Mouse (Mus musculus) G1E (cell line): ENCODE results near the gene Gm43720. TPM values are rescaled to one million over a fixed set of nuclear protein-coding genes. Genes with fewer than 3 reads are reported as not detected.

Experiments
- ATAC-seq: 2 replicates; pipeline ENCODE4 v1.8.0; 2016; ENCODE audit warnings: mild to moderate bottlenecking; ENCODE audit not compliant: insufficient number of reproducible peaks, poor library complexity, low FRiP score, severe bottlenecking; ENCODE audit errors: extremely low read depth
- DNase-seq: peaks from one replicate; pipeline ENCODE4 v3.0.0; 2012; ENCODE audit warnings: low spot score
- H3K27me3 ChIP-seq: 2 replicates; pipeline ENCODE4 v1.6.1; 2012; ENCODE audit warnings: mild to moderate bottlenecking, low read length, inconsistent platforms; ENCODE audit not compliant: insufficient read depth
- H3K36me3 ChIP-seq: replicated peaks from 2 replicates; pipeline ENCODE3; 2012; ENCODE audit warnings: mild to moderate bottlenecking, inconsistent platforms
- H3K4me1 ChIP-seq: 2 replicates; pipeline ENCODE4 v1.6.1; 2012; ENCODE audit warnings: low read depth, low read length, inconsistent platforms, mixed read lengths; ENCODE audit not compliant: insufficient read depth
- H3K4me3 ChIP-seq: 2 replicates; pipeline ENCODE4 v1.5.1; 2012; ENCODE audit warnings: low read depth, mild to moderate bottlenecking, inconsistent platforms, low read length, moderate library complexity, mixed read lengths
- H3K9me3 ChIP-seq: replicated peaks from 2 replicates; pipeline ENCODE4 v1.6.1; 2012; ENCODE audit warnings: inconsistent platforms
- CTCF ChIP-seq: IDR thresholded peaks from 2 replicates; pipeline ENCODE4 v1.5.1; 2012; ENCODE audit warnings: low read depth, low read length, inconsistent platforms, mixed read lengths
- GATA1 ChIP-seq: IDR thresholded peaks from 2 replicates; pipeline ENCODE4 v1.6.1; 2012; ENCODE audit warnings: borderline replicate concordance, low read length, inconsistent platforms, mixed read lengths
- GATA2 ChIP-seq: IDR thresholded peaks from 2 replicates; pipeline ENCODE4 v1.6.1; 2012; ENCODE audit warnings: low read depth, low read length, inconsistent platforms, borderline replicate concordance
- POLR2AphosphoS5 ChIP-seq: IDR thresholded peaks from 2 replicates; pipeline ENCODE4 v1.6.1; 2012; ENCODE audit warnings: low read depth, low read length, inconsistent platforms; ENCODE audit not compliant: insufficient replicate concordance
- TAL1 ChIP-seq: conservative IDR thresholded peaks from 2 replicates; pipeline ENCODE4 v1.6.1; 2012; ENCODE audit warnings: low read depth, low read length, inconsistent platforms, mixed read lengths
- polyA plus RNA-seq: library from polyadenylated mRNA; stranded (reverse); fragments of >175 nt; gene quantifications from 2 replicates; pipeline ENCODE4 v1.2.3, GENCODE M21; 2012
- total RNA-seq, 2 experiments: library from RNA; stranded (forward) in 1 of 2; stranded (reverse) in 1 of 2; fragments of 200-1000 nt in 1 of 2; fragments of >200 nt in 1 of 2; fragmentation: Nextera tagmentation in 1 of 2; gene quantifications; 2 replicates each; pipeline ENCODE4 v1.2.3; 2014 to 2017

Gm43720 gene
- total and polyA plus RNA-seq, 3 experiments = 0.05 TPM; not detected in 2

DNA sequence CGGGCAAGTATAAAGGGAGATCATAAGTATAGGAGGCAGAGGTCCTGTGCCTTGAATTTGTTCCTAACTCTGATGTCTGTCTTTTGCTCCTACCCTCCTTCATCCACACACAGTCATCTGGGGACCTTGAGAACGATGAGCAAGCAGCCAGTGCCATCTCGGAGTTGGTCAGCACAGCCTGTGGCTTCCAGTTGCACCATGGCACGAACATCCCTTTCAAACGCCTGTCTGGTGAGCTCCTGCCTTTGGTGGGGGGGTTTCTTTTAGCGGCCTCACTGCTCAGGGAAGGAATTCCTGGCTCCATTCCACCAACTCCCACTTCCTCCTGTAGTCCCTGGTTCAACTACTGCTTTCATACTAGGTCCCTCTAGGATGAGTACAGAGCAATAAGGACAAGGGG, 21.2 kb downstream of the Gm43720 start:
- Histone ChIP-seq H3K4me1 (peaks cover 86% of the 10 kb centered on the region), H3K9me3 (no peaks in the 10 kb centered on the region), H3K4me3 (peak overlapping the region; percentile 69; the same call in 1 of the 2 replicates), H3K36me3 (peaks cover 65% of the 10 kb centered on the region), H3K27me3 (no peaks in the 10 kb centered on the region)
- DNase-seq (no peak), ATAC-seq (no peak)
- TF ChIP-seq GATA1 = no peak
- no peak for TF ChIP-seq POLR2AphosphoS5
- TF ChIP-seq GATA2 = no peak
- no peak for TF ChIP-seq TAL1
- no peak for TF ChIP-seq CTCF

DNA sequence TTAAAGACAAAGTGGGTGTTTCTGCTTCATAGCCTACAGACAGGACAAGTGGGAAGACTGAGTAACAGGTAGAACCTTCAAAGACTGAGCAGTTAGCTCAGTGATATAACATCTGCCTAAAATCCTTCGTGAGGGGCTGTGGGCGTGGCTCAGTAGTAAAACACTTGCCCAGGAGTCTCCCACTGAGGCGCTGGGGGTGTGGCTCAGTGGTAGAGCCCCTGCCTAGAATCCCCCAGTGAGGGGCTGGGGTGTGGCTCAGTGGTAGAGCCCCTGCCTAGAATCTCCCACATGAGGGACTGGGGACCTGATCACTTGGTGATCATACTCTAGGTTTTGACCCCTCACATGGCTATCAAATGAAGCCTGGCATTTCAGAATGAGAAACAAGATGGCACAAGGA, 21.7 kb downstream of the Gm43720 start:
- no peak overlapping the region; the same call in 1 of the 2 replicates for H3K4me3 ChIP-seq
- TF ChIP-seq CTCF = no peak
- TF ChIP-seq POLR2AphosphoS5 = no peak
- TF ChIP-seq GATA1 = no peak
- TF ChIP-seq TAL1 = no peak
- no peak for TF ChIP-seq GATA2
- peaks cover 84% of the 10 kb centered on the region for H3K4me1 ChIP-seq
- H3K27me3 ChIP-seq = no peaks in the 10 kb centered on the region
- H3K36me3 ChIP-seq = peaks cover 65% of the 10 kb centered on the region
- 0 out of 2 replicates have a peak, but pooled peaks cover under 1% of the 10 kb centered on the region for H3K9me3 ChIP-seq
- DNase-seq (no peak), ATAC-seq (no peak)

DNA sequence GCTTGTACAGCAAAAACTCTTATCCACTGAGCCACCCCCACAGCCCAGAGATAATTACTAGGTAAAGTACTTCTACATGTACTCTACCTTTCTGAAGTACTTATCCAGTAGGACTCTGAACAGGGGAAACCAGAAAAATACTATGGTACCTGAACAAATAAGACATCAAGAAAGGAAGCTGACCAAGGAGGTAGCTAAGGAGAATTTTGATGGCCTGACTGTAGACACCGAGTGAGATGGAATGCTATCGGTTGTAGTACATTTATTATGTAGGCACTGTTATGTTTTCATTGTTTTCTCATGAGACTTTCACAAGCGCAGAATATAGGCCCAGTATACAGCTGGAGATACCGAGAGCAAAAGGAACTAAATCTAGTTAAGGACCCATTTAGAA, 22.2 kb downstream of the Gm43720 start:
- peaks cover 80% of the 10 kb centered on the region for H3K4me1 ChIP-seq
- 0 out of 2 replicates have a peak, but pooled peaks cover 3% of the 10 kb centered on the region for H3K9me3 ChIP-seq
- ATAC-seq (no peak), DNase-seq (no peak)
- H3K36me3 ChIP-seq = peaks cover 61% of the 10 kb centered on the region
- no peak overlapping the region; the same call in 1 of the 2 replicates for H3K4me3 ChIP-seq
- no peaks in the 10 kb centered on the region for H3K27me3 ChIP-seq
- no peak for TF ChIP-seq GATA1
- TF ChIP-seq TAL1 = no peak
- no peak for TF ChIP-seq CTCF
- TF ChIP-seq GATA2 = no peak
- TF ChIP-seq POLR2AphosphoS5 = no peak

DNA sequence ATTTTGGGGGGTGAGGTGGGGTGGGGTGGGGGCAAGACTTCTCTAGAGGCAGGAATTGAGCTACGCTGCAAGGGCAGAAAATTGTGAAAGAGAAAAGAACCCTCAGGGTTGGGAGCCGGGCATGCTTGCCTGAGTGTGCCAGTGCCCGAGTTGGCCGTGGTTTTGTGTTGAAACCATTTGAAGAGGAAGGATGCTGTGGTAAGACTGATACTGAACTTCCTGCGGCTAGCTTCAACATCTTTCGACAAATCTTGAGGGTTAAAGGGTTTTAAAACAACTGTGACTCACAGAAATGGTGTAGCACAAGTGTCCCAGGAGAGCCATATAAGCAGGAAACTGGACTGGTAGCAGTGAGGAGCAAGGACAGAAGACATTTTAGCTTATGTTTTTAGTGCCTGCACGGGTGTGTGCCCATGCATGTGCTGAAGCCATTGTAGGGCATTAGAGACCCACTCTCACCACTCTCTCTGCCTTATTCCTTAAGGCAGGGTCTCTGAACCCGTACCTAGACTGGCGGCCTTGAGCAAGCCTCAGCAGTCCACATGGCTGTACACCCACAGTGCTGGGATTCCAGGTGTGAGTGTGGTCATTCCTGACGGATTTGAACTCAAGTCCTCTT, 22.7 kb downstream of the Gm43720 start:
- no peak for DNase-seq
- H3K36me3 ChIP-seq = peaks cover 56% of the 10 kb centered on the region
- no peak overlapping the region; the same call in 1 of the 2 replicates for H3K4me3 ChIP-seq
- peaks cover 74% of the 10 kb centered on the region for H3K4me1 ChIP-seq
- no peaks in the 10 kb centered on the region for H3K27me3 ChIP-seq
- H3K9me3 ChIP-seq = 0 out of 2 replicates have a peak, but pooled peaks cover 3% of the 10 kb centered on the region
- TF ChIP-seq GATA2 (no peak), CTCF (no peak), TAL1 (no peak), POLR2AphosphoS5 (no peak), GATA1 (no peak)
- ATAC-seq = no peak

DNA sequence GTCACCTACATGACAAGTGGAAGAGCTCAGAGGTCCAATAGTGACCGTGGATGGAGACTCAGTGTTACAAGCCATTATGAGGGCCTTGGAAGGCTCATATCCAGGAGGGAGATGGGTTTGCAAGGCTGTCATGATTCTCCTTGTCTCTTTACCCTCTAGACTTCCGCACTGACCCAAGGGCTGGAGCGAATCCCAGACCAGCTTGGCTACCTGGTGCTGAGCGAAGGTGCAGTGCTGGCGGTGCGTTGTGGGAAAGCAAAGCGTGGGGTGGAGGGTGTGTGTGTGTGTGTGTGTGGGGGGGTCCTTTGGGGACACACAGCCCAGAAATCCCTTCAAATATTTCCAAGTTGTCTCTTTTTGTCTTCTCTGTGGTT, 23.7 kb downstream of the Gm43720 start:
- Histone ChIP-seq H3K27me3 (0 out of 2 replicates have a peak, but pooled peaks cover 2% of the 10 kb centered on the region), H3K4me3 (peak overlapping the region; percentile 74), H3K4me1 (peaks cover 64% of the 10 kb centered on the region), H3K36me3 (peaks cover 46% of the 10 kb centered on the region), H3K9me3 (0 out of 2 replicates have a peak, but pooled peaks cover 3% of the 10 kb centered on the region)
- DNase-seq (no peak), ATAC-seq (no peak; the same call in 1 of the 2 replicates)
- TF ChIP-seq GATA1 (no peak), POLR2AphosphoS5 (no peak), GATA2 (no peak), TAL1 (no peak), CTCF (no peak)

DNA sequence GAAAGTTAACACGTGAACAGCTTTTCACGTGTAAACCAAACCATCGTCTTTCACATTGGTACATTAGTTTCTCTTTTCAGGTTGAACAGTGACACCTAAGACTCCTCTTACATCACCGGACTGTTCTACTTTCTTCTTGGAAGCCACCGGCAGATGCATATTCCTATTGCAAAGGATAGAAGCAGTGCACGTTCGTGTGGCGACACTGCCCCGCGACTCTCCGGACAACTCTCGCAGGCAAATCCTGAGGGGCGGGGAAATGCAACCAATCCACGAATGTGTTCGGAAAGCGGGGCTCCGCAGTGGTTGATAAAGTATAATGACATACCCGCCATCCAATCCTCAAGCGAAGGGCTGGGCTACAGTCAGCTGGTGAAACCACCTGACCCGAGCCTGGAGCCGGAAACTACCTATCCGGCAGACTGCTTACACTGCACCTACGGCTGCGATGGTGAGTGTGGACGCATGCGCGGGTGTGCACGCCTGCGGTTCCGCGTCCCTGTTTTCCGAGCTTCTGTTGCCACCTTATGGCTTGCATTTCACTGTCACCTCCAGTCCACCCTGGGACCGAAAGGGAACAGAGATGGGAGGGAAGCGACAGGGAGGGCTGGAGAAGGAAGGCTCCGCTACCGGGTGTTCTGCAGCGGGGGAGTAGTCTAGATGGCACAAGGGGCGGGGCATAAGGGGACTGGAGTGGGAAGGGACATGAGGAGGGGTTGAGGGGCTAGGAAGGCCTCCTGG, 24.2 kb downstream of the Gm43720 start, which contains the start of gene Lamtor4:
Gene Lamtor4 (plus strand): TSS at position 130 of the 741 bp plus-strand sequence.
- H3K4me1 ChIP-seq = peaks cover 59% of the 10 kb centered on the region
- 0 out of 2 replicates have a peak, but pooled peaks cover 3% of the 10 kb centered on the region for H3K9me3 ChIP-seq
- 0 out of 2 replicates have a peak, but pooled peaks cover 4% of the 10 kb centered on the region for H3K27me3 ChIP-seq
- TF ChIP-seq GATA2 (no peak), GATA1 (no peak)
- ATAC-seq = peak; percentile 93
- peak; percentile 95 for DNase-seq
- peak within 1 kb of the TSS; percentile 74 for H3K4me3 ChIP-seq
- peaks cover 43% of the 10 kb centered on the region for H3K36me3 ChIP-seq
